Mouse (Mus musculus) G1E (cell line): ENCODE results near the gene Zdhhc13.

Experiments used
- CTCF ChIP-seq: IDR thresholded peaks from 2 replicates; pipeline ENCODE4 v1.5.1; 2012; ENCODE audit warnings: low read depth, low read length, inconsistent platforms, mixed read lengths
- GATA1 ChIP-seq: IDR thresholded peaks from 2 replicates; pipeline ENCODE4 v1.6.1; 2012; ENCODE audit warnings: borderline replicate concordance, low read length, inconsistent platforms, mixed read lengths
- POLR2AphosphoS5 ChIP-seq: IDR thresholded peaks from 2 replicates; pipeline ENCODE4 v1.6.1; 2012; ENCODE audit warnings: low read depth, low read length, inconsistent platforms; ENCODE audit not compliant: insufficient replicate concordance
- TAL1 ChIP-seq: conservative IDR thresholded peaks from 2 replicates; pipeline ENCODE4 v1.6.1; 2012; ENCODE audit warnings: low read depth, low read length, inconsistent platforms, mixed read lengths

DNA sequence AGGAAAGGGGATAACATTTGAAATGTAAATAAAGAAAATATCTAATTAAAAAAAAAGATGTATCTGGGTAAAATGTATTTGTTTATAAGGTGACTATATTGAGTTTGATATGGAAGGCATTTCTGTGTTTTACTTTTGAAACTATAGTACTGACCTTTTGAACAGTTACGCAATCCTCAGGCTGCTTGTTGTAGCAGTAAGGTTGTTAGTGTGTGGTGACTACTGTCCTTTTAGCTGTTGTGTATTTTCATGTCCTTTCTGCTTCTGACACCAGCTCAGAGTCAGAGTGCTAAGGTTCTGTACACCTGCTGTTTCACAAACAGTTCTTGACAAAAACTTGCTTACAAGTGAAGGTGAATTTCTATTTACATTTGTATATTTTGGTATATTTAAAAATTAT, 21.8 kb downstream of the Zdhhc13 start:
- no peak for TF ChIP-seq CTCF
- TF ChIP-seq TAL1: no peak
- no peak for TF ChIP-seq POLR2AphosphoS5
- TF ChIP-seq GATA1: no peak
